Mouse (Mus musculus): ENCODE measurements around the gene Kif16b.

The Kif16b gene

DNA sequence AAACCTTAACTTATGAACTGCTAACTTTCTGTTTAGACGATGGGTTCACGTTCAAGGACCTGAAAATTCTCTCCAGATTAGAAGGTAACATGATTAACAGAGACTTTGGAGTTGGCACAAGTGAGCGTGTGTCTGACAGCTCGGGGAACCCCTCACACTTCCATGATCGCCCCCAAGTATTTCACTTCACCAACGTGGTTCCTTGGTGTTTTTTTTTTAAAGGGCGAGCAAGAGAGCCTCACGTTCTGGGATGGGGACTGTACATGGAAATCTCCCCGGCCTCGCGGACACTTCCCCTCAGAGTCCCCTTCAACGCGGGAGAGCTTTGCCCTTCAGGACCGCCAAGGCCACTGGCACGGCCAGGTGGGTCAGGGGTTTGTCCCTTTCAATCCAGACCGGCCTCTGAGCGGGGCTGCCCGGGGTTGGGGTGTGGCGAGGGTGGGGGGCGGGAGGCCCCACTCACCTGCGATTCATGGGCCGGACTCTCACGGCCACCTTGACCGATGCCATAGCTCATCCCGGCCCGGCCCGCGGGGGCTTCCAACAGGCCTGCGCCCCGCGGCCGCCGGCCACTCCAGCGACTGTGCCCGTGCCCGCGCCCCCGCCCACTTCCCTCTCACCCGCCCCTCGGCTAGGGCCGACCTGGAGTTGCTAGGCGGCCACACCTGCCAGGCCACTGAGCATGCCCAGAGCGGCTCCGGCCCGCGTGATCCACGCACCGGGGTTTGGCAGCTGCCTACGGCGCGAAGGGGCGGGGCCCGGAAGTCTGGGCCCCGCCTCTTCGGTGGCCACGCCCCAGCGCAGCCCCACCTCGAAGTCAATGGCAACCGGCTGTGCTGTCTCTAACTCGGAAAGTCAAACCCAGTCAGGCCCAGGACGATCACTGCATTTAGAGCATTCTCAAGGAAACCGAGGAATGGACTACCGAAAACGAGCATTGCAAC lies at the start of gene Kif16b:
Gene Kif16b, minus strand, starts transcription at position 670 of the 944 bp plus-strand sequence.
- peak; percentile 91 to 92 for DNase-seq (ENCODE audit: low spot score in 2 of 2)

DNA sequence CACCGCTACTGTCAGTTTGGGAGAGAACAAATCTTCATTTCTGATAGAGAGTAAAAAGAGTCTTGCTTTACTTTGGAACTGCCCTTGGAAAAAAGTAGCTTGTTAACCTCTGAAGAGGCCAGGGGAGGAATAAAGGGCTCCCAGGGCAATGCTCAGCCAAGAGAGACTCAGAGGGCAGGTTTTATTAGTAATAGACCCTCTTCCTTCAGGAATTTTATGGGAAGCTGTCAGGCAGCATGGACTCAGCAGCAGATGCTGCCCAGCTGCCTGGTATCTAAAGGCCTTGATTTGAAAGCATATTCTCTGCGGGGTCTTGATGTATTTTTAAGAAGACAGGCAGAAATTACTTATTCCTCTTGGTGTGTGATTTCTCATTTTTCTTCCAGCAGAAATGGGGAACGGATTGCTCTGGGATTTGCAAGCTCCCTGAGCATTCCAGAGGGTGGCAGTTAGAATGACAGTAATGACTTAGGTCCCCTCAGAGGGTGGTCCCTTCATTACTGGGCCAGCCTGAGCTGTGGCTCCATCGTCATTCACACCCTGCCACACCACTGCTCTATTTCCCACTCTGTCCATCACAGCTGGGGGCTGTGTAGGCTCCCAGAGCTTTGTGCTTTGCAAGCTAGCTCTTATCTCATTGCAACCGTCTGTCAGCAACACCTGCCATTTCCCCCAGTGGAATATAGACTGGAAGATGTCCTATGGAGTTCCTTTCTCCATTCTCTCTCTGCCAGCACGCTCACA lies 39.7 kb upstream of the Kif16b start:
- no peak for DNase-seq (ENCODE audit: low spot score in 2 of 2)

DNA sequence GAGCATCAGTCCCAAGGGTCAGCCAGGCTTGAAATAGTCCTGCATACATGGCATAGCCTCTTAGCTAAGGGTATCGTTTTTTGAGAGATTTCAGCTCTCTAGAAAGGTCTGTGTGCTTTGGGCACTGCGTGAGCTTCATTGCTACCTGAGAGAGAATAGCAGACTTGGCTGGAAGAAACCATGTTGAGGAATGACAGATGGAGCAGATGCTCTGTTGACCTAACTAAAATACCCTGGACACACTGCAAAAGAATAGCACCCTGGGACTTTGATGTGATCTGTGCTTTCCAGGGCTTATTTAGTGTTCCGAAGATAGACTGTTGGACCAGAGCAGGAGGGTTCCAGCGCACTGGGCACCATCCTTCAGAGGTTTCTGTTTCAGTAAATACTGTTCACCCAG lies 29.1 kb upstream of the Kif16b start:
- DNase-seq (ENCODE audit: low spot score in 2 of 2), result no peak

DNA sequence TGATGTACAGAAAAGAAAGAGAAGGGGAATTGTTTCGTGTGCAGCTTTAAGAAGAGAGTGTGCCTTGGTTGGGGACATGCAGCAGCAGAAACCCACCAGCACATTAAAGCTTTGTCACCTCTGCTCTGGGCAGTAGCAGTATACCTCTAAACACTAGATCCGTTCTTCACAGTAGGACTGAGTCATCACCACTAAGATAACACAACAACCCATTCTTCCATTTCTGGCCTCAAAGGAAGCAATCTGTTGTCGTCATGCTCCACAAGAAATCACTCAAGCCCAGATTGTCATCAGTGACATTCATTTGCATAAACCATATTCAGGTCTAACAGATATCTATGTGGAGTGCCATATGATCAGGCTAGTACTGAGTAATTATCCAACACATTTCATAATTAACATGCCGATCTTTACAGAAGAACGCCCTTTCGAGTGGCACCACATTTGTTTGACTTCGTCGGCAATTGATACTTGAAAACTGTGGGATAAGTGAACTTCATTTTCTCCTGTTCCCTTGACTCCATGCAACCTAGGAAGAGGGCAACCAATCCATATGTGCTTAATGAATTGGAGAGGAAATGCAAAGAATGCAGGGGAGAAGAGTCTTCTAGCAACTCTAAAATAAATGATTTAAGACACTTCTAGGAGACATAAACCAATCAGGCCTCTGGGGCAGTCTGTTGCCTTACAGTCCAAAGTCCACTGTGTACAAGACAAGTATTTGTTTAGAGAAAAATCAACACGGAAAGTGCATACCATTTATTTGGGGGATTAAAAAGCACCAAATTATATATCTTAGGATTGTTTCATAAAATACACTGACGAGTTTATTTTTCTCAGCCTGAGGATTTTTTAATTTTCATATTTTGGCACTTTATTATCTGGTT lies 28.1 kb upstream of the Kif16b start:
- no peak for DNase-seq (ENCODE audit: low spot score in 2 of 2)

DNA sequence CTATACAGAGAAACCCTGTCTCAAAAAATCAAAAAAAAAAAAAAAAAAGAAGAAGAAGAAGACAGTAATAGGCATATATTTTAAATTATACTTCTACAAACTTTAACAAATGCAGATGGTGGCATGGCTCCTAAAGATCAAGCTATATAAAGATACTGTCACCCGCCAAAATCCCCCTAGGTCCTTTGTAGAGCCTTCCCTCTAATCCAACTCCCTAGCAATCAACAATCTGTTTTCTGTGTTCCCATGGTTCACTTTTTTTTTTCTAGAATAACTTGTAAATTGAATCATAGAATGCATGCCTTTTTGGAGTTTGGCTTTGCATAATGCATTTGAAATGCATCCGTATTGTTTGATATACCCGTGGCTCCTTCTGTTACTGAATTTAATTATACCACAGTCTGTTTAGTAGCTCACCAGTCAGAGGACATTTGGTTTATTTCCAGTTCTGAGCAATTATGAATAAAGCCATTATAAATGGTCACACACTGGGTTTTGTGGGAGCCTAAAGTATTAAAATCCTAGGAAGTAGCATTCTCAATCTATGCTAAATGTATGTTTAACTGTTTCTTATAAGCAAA lies 9.6 kb upstream of the Kif16b start:
- no peak for DNase-seq (ENCODE audit: low spot score in 2 of 2)

DNA sequence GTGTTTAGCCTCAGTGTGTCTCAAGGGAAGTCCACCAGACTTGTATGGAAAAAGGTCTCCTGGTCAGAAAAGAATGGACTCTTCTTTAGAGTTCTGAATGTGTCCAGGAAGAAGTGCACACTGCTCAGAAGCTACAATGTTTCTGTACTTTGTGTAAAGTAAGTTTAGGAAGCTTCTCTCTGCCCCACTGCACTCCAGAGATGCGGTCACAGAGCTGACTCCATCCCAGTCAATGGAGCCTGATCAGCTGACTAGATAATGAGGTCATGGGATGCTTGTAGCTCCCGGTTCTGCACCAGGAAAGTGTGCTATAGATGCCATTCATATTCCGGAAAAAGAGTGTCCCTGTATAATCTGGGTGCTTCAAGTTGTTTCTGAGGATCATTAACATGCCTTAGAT lies 7.9 kb upstream of the Kif16b start:
- DNase-seq (ENCODE audit: low spot score in 2 of 2), result no peak

DNA sequence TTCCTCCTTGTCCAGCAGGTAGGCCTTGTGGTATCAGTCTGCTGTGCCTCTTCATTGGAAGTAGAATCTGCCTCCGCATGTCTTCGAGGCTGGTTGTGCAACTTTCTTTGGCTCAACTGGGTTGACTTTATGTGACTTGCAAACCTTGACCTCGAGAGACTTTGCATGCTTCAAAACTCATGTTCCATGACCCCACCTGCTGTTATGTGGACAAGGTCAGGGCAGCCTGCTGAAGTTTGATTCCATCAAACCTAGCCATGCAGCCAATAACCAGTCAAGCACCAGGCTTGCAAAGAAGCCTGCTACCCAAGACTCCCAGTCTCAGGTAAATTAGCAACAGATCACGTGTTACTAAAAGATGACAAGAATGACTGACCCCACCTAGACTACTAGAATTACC lies 5.7 kb upstream of the Kif16b start:
- no peak for DNase-seq (ENCODE audit: low spot score in 2 of 2)

DNA sequence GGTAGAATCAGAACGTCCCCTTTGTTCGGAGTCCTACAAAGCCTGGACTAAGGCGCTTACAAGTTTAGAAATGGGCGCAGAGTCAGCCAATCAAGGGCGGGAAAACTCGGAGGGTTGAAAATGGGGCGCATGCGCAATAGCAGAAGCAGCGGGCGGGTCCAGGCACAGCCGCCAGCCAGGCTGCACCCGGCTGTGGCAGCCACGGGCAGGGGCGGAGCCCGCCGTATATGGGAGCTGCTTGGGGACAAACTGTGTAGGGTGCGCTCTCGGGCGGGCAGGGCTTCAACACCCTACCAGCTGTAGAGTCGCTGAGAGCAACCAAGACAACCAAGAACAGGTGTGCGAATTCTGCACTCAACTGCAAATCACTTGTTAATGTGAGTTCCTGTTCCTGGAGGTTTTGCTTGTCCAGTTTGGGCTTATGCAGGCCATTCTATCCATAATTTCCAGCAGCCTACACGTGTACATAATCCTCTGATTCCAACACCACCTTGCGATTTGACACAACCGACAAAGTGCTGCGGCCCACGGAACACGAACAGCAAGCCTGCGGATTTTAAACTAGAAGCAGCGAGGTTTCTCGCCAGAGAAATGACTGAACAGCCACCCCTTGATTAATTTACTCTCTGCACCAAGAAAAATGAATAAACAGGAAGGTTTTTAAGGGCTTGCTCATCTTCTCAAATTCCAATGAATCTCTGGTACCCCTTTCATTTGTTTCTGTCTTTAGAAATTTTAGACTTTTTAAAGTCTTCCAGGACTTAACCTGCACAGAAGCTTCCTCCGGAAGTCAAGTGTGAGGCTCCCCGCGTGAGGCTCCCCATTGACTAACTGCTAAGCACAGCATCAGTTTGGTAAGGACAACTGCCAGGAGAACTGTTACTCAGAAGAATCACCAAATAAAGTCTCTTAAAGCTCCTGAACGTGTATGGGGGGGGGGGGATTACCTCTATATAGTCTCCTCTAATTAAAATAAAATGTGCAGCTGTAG lies 1.9 kb upstream of the Kif16b start:
- peak; percentile 94 to 95 for DNase-seq (ENCODE audit: low spot score in 2 of 2)

DNA sequence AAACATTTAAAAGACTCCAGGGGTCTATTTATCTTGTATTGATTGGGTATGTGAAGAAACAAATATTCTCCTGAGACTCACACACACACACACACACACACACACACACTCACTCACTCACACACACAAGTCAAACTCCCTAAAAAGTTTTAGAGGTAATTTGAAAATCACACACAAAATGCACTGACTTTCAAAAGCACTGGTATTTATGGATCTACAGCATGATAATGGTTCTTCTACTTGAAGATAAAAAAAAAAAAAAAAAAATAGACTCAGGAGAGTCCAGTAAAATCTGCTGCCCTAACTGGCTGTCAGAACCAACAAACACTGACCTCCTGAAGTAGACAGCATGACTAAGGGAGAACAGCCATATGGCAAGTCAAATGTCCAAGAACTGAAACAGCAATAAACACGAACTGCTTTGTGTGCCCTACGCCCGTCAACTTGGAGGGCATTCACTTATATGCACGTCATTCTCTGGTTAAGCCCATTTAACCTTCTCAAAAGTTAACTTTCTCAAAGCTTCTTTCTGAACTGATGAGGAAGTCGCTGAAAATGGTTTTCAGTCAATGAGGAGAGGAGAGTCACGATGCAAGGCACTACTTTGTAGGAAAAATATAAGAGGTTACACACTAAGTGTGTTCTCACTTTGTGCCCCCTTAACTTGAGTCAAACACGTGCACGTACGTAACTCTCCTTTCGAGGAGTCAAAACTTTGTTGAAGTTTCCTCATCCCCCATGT lies 1.0 kb downstream of the Kif16b start:
- no peak for DNase-seq (ENCODE audit: low spot score in 2 of 2)

DNA sequence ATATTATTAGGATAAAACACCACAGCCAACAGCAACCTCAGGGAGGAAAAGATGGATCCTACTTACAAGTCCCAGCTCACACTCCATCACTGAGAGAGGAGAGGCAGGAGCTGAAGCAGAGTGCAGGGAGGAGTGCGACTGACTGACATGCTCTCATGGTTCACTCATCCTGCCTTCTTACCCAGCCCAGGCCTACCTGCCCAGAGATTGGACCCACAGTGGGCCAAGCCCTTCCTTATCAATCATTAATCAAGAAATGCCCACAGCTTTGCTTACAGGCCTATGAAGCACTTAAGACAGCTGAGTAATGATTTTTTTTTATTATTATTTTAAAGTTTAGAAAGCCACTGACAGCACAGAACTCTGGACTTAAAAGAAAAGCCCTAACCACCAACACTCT lies 7.6 kb downstream of the Kif16b start:
- no peak for DNase-seq (ENCODE audit: low spot score in 2 of 2)

DNA sequence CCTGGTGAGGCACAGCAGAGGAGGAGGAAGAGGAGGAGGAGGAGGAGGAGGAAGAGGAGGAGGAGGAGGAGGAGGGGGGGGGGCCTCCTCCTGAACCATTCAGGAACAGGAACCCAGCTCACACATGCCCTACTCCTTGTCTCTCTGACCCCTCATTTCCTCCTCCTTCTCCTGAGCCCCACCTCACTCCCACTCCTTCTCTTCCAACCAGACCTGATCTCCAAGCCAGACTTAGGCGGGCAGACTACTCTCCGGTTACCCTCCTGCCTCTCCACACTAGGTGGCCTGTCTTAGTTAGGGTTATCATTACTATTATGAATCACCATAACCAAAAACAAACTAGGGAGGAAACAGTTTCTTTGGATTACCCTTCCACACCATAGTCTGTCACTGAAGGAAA lies 10.0 kb downstream of the Kif16b start:
- DNase-seq (ENCODE audit: low spot score in 2 of 2), result no peak

DNA sequence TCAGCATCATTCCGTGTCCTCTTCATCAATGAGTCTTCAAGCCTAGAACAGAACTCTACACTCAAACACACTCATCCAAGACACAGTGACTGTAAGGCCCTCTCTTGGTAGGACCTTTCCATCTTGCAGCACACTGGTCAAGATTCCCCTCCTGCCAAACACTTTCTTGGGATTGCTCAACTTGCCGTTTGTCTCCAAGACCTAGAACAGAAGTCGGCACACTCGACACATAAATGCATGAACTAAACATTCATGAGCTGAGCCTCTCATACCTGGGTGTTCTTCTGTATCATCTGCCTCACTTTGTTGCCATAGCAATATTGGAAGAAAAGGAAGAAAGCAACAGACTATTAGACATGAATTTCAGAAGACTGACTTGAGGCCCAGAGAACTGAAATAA lies 16.9 kb downstream of the Kif16b start:
- no peak for DNase-seq (ENCODE audit: low spot score in 2 of 2)

DNA sequence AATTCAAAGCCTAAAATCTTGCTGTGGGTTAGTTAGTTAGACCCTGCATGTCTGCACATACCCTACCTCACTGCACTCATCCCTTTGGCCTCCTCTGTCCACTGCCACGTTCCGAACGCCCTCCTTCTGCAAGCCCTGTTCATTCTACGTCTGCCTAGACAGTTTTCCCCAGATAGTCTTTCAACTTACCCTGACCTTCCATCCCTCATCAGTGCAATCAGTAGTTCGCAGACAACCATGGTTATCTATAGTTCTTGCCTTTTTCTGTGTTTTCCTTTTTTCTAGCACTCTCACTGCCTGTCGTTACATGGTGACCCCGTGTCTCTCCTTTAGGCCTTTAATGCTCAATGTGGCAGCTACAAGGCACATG lies 17.7 kb downstream of the Kif16b start:
- no peak for DNase-seq (ENCODE audit: low spot score in 2 of 2)

DNA sequence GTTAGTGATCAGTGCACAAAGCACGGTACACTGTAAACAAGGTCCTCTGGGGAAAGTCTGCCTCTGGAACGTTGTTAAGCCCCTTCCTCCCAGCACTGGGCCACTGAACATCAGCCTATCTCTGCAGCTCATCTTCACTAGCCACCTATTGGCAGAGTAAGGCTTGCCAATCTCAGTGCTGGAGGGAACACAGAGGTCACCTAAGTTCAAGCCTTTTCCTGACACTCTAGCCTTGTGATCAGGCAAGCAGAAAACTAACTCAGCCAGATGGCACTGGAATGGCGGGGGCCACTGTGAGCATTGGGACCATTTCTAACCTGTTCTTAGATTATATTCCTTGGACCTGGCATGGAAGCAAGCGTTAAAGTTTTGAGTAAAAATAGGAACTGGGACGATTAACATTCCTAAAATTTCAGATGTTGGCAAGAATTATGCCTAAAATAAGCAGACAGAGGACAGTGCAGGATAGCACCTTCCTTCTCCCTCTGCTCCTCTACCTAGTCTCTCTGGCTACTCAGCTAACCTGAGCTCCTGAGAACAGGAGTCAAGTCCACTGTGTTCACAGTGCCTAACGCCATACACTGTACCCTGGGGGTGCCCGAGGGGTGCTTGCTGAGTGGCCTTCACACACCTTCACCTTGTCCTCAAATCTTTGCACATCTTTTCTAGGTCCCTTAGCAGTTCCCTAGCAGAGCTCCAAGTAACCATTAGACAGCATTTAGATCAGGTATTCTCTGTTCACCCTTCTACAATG lies 18.3 kb downstream of the Kif16b start:
- peak in 1 of 2 experiments; percentile 14 for DNase-seq (ENCODE audit: low spot score in 2 of 2)

DNA sequence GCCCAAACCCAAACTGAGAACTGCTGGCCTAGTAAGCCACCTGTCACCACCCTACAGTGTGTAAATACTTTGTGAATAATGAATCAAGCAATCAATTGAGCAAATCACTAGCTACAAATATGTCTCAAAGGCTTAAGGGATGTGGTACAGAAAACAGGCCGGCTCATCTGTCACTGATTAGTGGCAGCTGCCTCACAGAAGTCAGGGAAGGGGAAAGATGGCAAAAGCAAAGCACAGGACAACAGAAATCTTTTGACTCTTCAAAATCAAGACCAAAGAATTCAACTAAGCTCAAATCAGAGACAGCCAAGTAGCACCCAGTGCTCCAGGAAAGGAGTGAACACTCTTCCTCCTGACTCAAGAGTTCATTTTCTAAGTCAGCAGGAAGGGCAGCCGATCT lies 18.9 kb downstream of the Kif16b start:
- no peak for DNase-seq (ENCODE audit: low spot score in 2 of 2)

DNA sequence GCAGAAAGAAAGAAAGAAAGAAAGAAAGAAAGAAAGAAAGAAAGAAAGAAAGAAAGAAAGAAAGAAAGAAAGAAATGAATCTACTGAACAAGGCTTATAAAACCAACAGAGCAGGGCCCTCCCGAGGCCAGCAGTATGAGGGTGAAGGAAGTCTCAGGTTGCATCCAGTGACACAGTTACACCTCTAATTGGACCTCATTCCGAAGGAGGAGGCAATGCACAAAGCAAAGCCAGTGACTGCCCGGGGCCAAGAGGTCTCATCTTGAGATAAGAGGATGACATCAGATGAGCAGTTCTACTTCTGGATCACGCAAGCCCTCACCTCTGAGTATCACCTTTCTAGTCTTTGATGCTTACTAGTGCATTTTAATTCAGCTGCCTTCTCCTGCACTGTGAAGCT lies 20.2 kb downstream of the Kif16b start:
- no peak for DNase-seq (ENCODE audit: low spot score in 2 of 2)

DNA sequence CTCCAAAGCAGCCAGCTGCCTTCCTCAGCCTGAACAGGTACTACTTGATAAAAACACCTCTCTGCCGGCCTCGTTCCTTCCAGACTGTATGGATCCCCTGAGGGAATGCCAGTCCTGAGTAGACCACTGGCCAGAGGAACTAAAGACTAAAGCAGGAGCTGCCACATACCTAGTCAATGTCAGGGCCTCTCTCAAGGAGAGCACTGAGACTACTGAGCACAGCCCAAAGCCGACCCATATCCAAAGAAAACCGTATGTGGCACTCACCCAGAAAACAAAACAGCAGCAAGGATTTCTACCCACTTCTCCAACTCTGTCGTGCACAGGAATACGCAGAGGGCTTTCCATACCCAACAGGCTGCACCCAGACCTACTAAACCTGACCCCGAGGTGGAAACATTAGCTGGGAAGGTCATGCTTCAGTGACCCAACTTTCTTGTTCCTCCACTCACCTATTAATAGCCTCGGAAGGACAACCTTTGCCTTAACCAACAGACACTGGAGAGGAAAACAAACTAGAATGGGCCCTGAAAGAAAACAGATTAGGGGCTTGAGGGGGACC lies 22.0 kb downstream of the Kif16b start:
- no peak for DNase-seq (ENCODE audit: low spot score in 2 of 2)

DNA sequence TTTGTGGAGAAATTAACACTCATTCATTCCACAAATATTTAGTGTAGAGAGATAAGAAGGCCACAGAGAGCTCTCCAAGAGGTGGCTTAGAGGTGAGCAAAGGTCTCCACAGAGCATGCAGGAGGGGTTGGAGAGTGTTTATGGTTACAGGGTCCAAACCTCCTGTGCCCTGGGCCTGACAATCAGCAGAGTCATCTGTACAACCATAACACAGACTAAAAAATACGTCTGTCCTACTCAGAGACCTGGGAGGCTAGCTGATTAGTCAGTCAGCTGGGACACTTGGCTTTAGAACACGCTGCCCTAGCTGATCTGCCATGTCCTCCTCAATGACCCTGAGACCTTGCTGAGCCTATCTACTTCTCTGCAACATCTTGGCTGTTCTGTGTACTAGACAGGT lies 24.7 kb downstream of the Kif16b start:
- DNase-seq (ENCODE audit: low spot score in 2 of 2), result no peak

DNA sequence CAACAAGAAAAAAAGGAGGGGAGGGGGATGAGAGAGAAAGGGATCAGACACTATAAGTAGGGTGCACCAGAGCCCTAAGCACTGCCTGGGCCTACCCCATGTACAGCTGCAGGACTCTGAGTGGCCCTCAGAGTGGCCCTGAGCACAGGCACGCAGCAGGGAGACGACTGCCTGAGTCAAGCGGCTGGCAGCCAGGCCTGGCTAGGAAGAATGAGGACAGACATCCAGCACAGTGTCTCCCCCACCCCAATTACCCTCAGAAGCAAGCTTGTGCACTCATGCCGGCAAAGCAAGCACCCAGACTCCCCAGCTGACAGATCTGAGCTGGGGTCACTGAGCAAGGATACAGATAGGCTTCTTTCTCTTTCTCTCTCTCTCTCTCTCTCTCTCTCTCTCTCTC lies 25.4 kb downstream of the Kif16b start:
- DNase-seq (ENCODE audit: low spot score in 2 of 2), result no peak
